Mouse (Mus musculus) liver, embryonic 13.5 days (tissue): ENCODE data around the gene Cd9. TPM values are rescaled to one million over a fixed set of nuclear protein-coding genes. Genes with fewer than 3 reads are reported as not detected.
A peak's percentile ranks its signal among the peaks of the same experiment; 100 is the strongest.

Source experiments
- ATAC-seq: fragments of 200-750 bp; cut with Nextera tagmentation; 2 replicates; pipeline ENCODE4 v1.8.0; 2017; ENCODE audit warnings: low read depth, mild to moderate bottlenecking, moderate number of reproducible peaks, moderate library complexity
- DNase-seq: peaks from one replicate; pipeline ENCODE4 v3.0.0; 2022
- H3K27ac ChIP-seq: fragments of 300-500 bp; sonication (generic); 2 replicates; pipeline ENCODE4 v1.5.1; 2015; ENCODE audit warnings: moderate library complexity, mild to moderate bottlenecking, inconsistent platforms
- H3K27me3 ChIP-seq: fragments of 300-500 bp; sonication (generic); 2 replicates; pipeline ENCODE4 v1.6.1; 2015; ENCODE audit warnings: mild to moderate bottlenecking, inconsistent platforms
- H3K36me3 ChIP-seq: fragments of 300-500 bp; sonication (generic); 2 replicates; pipeline ENCODE4 v1.6.1; 2015; ENCODE audit warnings: mild to moderate bottlenecking, inconsistent platforms
- H3K4me1 ChIP-seq: fragments of 300-500 bp; sonication (generic); replicated peaks from 2 replicates; pipeline ENCODE4 v1.6.1; 2015; ENCODE audit warnings: inconsistent platforms
- H3K4me2 ChIP-seq: fragments of 300-500 bp; sonication (generic); 2 replicates; pipeline ENCODE4 v1.6.1; 2015; ENCODE audit warnings: inconsistent platforms, mild to moderate bottlenecking, moderate library complexity
- H3K4me3 ChIP-seq: fragments of 300-500 bp; sonication (generic); replicated peaks from 2 replicates; pipeline ENCODE4 v1.5.1; 2015; ENCODE audit warnings: mild to moderate bottlenecking, inconsistent platforms
- H3K9ac ChIP-seq: fragments of 300-500 bp; sonication (generic); 2 replicates; pipeline ENCODE4 v1.6.1; 2015; ENCODE audit warnings: mild to moderate bottlenecking, inconsistent platforms
- H3K9me3 ChIP-seq: fragments of 300-500 bp; sonication (generic); replicated peaks from 2 replicates; pipeline ENCODE4 v1.6.1; 2016; ENCODE audit warnings: inconsistent platforms
- WGBS: fragments of 180-500 bp; shearing (Covaris S2); methylation state at CpG from one replicate; pipeline ENCODE4 v1.1.7; 2015; ENCODE audit not compliant: insufficient replicate concordance; 5-methylcytosine and 5-hydroxymethylcytosine counted together
- polyA plus RNA-seq: library from polyadenylated mRNA; unstranded; fragments of >200 nt; fragmentation: Nextera tagmentation; extraction: Ambion mirVana; gene quantifications from 2 replicates; pipeline ENCODE4 v1.2.1, GENCODE M21; 2015

Gene Cd9
- polyA plus RNA-seq, 1 experiment from 2014 or later: 92.5 TPM

DNA sequence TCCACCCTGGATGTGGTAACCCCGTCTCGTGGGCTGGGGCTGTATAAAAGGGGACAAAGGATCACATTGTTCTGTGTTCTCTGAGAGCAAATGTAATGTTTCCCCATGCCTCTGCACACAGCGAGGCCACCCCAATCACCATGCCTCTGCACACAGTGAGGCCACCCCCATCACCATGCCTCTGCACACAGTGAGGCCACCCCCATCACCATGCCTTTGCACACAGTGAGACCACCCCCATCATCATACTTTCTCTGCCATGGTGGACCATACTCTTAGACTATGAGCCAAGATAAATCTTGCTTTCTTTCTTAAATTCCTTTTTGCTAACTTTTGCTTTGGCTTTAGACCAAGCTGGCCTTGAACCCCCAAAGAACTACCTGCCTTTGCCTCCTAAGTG lies 61.3 kb downstream of the Cd9 start:
- H3K4me3 ChIP-seq: no peak overlapping the region
- no peak overlapping the region for H3K27ac ChIP-seq
- DNase-seq (no peak), ATAC-seq (no peak)
- WGBS: 58% methylated on average over 3 of the region's 3 CpGs
- H3K4me2 ChIP-seq: no peak overlapping the region
- H3K9ac ChIP-seq: no peak overlapping the region
- H3K4me1 ChIP-seq: peaks cover 10% of the 10 kb centered on the region
- no peaks in the 10 kb centered on the region for H3K27me3 ChIP-seq
- no peaks in the 10 kb centered on the region for H3K36me3 ChIP-seq
- no peaks in the 10 kb centered on the region for H3K9me3 ChIP-seq

GRCm38 (mm10) chr6:125432522-125432921 lies 62.1 kb downstream of the Cd9 start:
- no peaks in the 10 kb centered on the region for H3K27me3 ChIP-seq
- H3K9me3 ChIP-seq: no peaks in the 10 kb centered on the region
- H3K27ac ChIP-seq: no peak overlapping the region
- H3K4me3 ChIP-seq: no peak overlapping the region
- H3K9ac ChIP-seq: no peak overlapping the region
- WGBS: 75% methylated on average over 7 of the region's 7 CpGs
- H3K36me3 ChIP-seq: no peaks in the 10 kb centered on the region
- DNase-seq (no peak), ATAC-seq (no peak)
- H3K4me1 ChIP-seq: peaks cover 10% of the 10 kb centered on the region
- H3K4me2 ChIP-seq: no peak overlapping the region

DNA sequence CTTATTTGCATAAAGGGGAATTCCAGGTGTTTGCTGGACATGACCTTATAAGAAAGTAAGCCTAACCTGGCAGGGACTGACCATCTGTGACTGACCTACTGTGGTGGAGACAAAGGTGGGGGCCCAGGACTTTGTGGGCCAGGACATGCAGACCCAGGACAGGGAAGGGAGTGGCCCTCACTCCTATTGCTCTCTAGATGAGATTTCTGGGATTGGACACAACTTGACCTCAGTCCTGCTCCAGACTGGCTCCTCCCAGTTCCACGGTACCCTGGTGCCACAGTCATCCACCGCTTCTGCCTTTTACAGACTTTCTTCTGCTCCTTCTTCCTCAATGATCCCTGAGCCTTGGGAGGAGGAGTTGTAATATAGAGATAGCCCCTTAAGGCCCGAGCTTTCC lies 63.6 kb downstream of the Cd9 start:
- Histone ChIP-seq H3K4me1 (peaks cover 18% of the 10 kb centered on the region), H3K27me3 (no peaks in the 10 kb centered on the region), H3K4me2 (no peak overlapping the region), H3K4me3 (no peak overlapping the region), H3K9me3 (no peaks in the 10 kb centered on the region), H3K27ac (no peak overlapping the region), H3K9ac (no peak overlapping the region), H3K36me3 (no peaks in the 10 kb centered on the region)
- ATAC-seq: no peak
- no peak for DNase-seq
- WGBS: 52% methylated on average over 3 of the region's 3 CpGs

GRCm38 (mm10) chr6:125430358-125430958 lies 64.1 kb downstream of the Cd9 start:
- DNase-seq (no peak), ATAC-seq (no peak)
- Histone ChIP-seq H3K9ac (no peak overlapping the region), H3K4me2 (no peak overlapping the region), H3K9me3 (no peaks in the 10 kb centered on the region), H3K27ac (no peak overlapping the region; the same call in 1 of the 2 replicates), H3K4me1 (peaks cover 23% of the 10 kb centered on the region), H3K27me3 (no peaks in the 10 kb centered on the region), H3K36me3 (no peaks in the 10 kb centered on the region), H3K4me3 (no peak overlapping the region)
- 15% methylated on average over 14 of the region's 14 CpGs for WGBS

DNA sequence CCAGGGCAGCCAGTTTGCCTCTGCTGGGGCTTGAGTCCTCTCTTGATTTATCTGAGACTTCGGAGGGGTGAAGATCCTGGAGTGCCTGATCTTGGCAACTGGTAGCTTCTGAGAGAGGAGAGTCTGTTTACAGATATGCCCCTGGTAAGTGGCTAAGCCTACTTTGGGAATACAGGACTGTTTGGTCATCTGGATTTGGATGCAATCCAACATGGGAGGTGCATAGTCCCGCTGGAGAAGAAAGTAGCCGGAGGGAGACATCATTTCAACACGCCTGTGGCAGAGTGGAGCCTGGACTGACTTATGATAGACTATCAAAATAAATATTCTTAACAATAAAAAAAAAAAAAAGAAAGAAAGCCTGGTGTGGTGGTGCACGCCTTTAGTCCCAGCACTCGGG lies 64.8 kb downstream of the Cd9 start:
- no peaks in the 10 kb centered on the region for H3K27me3 ChIP-seq
- H3K9ac ChIP-seq: no peak overlapping the region
- no peaks in the 10 kb centered on the region for H3K36me3 ChIP-seq
- H3K4me1 ChIP-seq: peaks cover 29% of the 10 kb centered on the region
- H3K4me3 ChIP-seq: no peak overlapping the region
- WGBS: 69% methylated on average over 6 of the region's 6 CpGs
- no peak overlapping the region for H3K4me2 ChIP-seq
- H3K27ac ChIP-seq: no peak overlapping the region
- ATAC-seq: no peak
- no peaks in the 10 kb centered on the region for H3K9me3 ChIP-seq
- DNase-seq: no peak

GRCm38 (mm10) chr6:125426383-125427360 lies 67.9 kb downstream of the Cd9 start:
- Histone ChIP-seq H3K4me2 (peak overlapping the region; percentile 77), H3K4me1 (peaks cover 40% of the 10 kb centered on the region), H3K9me3 (no peaks in the 10 kb centered on the region), H3K27ac (peak overlapping the region; percentile 48; the same call in 1 of the 2 replicates), H3K4me3 (peak overlapping the region; percentile 50), H3K9ac (peak overlapping the region; percentile 58), H3K36me3 (no peaks in the 10 kb centered on the region), H3K27me3 (no peaks in the 10 kb centered on the region)
- DNase-seq (peak; percentile 70), ATAC-seq (peak; percentile 85)
- 2% methylated on average over 25 of the region's 25 CpGs for WGBS

DNA sequence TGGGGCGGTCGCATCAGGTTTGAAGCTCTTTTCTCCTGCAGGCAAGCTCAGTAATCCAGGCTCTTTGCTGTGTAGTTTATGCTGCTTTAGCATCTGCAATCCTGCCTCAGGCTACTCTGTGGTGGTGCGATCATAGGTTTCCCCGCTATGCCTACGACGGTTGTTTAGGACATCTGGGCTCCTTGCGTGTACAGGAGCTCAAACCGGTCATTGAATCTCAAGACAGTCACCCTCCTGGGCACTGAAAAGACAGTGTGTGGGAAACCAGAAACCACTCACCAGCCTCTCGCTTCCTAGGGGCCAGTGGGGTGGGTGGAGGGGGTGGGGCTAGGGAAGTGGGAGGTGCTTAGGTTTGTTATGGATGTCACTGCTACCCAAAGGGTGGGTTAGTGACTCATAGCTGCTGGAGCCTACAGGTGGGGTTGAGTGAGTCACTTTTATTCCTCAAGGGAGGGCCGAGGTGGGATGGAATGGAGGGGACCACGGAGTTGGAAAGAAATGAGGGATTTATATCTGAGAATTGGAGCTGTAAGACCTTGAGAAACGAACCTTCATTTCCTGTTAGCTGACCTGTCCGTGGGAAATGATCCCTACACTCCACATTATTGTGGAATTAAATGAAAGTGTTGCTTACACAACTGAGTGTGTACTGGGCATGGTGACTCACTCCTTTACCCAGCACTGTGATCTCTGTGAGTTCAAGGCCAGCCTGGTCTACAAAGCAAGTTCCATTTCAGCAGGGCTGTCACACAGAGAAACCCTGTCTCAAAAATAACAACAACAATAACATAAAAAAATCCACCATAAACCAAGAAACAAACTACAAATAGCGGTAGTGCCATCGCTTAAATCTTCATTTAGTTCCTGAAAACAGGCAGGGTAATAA lies 69.1 kb downstream of the Cd9 start:
- Histone ChIP-seq H3K27me3 (no peaks in the 10 kb centered on the region), H3K9me3 (no peaks in the 10 kb centered on the region), H3K4me3 (no peak overlapping the region), H3K36me3 (no peaks in the 10 kb centered on the region), H3K4me1 (peaks cover 44% of the 10 kb centered on the region), H3K4me2 (peak overlapping the region; percentile 23; the same call in 1 of the 2 replicates), H3K9ac (no peak overlapping the region), H3K27ac (no peak overlapping the region)
- 35% methylated on average over 15 of the region's 15 CpGs for WGBS
- DNase-seq: no peak
- no peak for ATAC-seq

- H3K4me3 ChIP-seq: no peak overlapping the region
- H3K9me3 ChIP-seq: no peaks in the 10 kb centered on the region
- DNase-seq (no peak), ATAC-seq (no peak)
- H3K4me1 ChIP-seq: peaks cover 40% of the 10 kb centered on the region
- H3K27ac ChIP-seq: no peak overlapping the region
- H3K4me2 ChIP-seq: no peak overlapping the region
- WGBS: 60% methylated on average over 3 of the region's 3 CpGs
- no peaks in the 10 kb centered on the region for H3K27me3 ChIP-seq
- no peak overlapping the region for H3K9ac ChIP-seq
- no peaks in the 10 kb centered on the region for H3K36me3 ChIP-seq
Measured at GRCm38 (mm10) chr6:125424156-125424555, 70.4 kb downstream of the Cd9 start.

DNA sequence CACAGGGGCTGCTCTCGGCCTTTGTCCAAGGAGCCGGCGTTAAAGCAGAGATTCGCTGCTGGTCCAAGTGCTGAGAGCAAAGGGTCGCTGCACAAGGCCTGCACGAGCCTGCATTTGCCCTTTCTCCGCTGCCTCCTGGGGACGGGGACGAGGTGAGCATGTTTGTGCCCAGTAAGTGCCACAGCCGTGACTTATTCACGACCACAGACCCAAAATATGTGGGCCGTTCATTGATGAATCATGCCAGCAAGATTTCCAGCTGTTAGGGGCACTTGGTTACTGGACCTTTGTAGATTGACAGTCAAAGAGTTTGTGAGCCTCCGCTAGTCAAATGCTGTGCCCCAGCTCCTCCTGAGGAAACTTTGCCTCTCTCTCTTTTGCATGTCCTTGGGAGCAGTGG lies 71.1 kb downstream of the Cd9 start:
- Histone ChIP-seq H3K27me3 (no peaks in the 10 kb centered on the region), H3K4me3 (no peak overlapping the region), H3K36me3 (no peaks in the 10 kb centered on the region), H3K9ac (no peak overlapping the region), H3K27ac (no peak overlapping the region), H3K4me1 (peaks cover 40% of the 10 kb centered on the region), H3K4me2 (no peak overlapping the region), H3K9me3 (no peaks in the 10 kb centered on the region)
- 60% methylated on average over 13 of the region's 13 CpGs for WGBS
- DNase-seq (no peak), ATAC-seq (no peak)

GRCm38 (mm10) chr6:125423099-125423498 lies 71.5 kb downstream of the Cd9 start:
- DNase-seq (no peak), ATAC-seq (no peak)
- Histone ChIP-seq H3K36me3 (no peaks in the 10 kb centered on the region), H3K4me3 (peak overlapping the region; percentile 26; the same call in 1 of the 2 replicates), H3K9me3 (no peaks in the 10 kb centered on the region), H3K9ac (no peak overlapping the region), H3K27me3 (0 out of 2 replicates have a peak, but pooled peaks cover under 1% of the 10 kb centered on the region), H3K4me1 (peaks cover 40% of the 10 kb centered on the region), H3K27ac (no peak overlapping the region), H3K4me2 (peak overlapping the region; percentile 44)
- 41% methylated on average over 3 of the region's 3 CpGs for WGBS
